Mouse (Mus musculus) liver, postnatal 0 days (tissue): ENCODE measurements around the gene Vwa2.

Experiments
- CTCF ChIP-seq: sonication (generic); IDR thresholded peaks from 2 replicates; pipeline ENCODE4 v1.5.1; 2016; ENCODE audit warnings: antibody characterized with exemption, low read depth
- EP300 ChIP-seq: IDR thresholded peaks from 2 replicates; pipeline ENCODE4 v1.6.1; 2016; ENCODE audit warnings: antibody characterized with exemption, low read depth, mild to moderate bottlenecking

DNA sequence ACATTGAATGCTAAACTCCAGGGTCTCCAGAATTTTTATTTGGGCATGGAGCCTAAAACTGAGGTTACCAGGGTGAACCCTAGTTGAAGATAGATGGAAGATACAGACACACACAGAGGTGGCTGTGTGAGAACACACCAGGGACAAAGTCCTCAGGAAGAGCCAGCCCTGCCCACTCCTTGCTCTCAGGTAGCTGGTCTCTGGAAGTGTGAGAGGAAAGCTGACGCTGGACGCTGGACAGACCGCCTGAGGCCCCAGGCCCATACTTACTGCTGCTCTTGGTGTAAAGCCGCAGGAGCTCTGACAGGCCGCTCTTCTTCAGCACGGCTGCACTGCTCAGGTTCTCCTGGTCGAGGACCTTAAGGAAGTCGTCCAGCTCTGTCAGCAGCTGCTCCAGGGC is 75.8 kb downstream of the Vwa2 start:
- TF ChIP-seq CTCF (no peak), EP300 (no peak)
